Mouse (Mus musculus): ENCODE measurements around the gene Cyp1b1. TPM values are rescaled to one million over a fixed set of nuclear protein-coding genes. Genes with fewer than 3 reads are reported as not detected.

Gene Cyp1b1
- polyA plus RNA-seq, 1 experiment from 2014 or later, result 6.9 TPM

DNA sequence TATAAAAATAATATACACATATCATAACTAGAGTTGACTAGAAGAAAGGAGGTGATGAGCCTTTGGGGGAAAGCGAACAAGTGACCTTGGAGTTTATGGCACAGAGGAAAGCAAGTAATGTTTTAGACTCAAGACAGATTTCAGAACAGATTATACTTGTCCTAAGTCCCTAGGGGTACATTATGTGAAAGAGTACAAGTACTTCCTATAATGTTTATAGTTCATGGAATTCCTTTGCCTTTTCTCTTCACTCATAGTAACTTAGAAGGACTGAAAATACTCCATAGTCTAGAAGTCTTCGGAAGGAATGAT lies 50.8 kb downstream of the Cyp1b1 start:
- Histone ChIP-seq H3K27ac (replicated peaks) (no peak overlapping the region), H3K9me3 (ENCODE audit: control insufficient read depth, low read length) (no peaks in the 10 kb centered on the region), H3K4me1 (replicated peaks; ENCODE audit: control insufficient read depth, insufficient read depth) (no peaks in the 10 kb centered on the region), H3K4me2 (replicated peaks; ENCODE audit: low read depth) (no peak overlapping the region), H3K9ac (ENCODE audit: low read length) (no peak overlapping the region), H3K36me3 (ENCODE audit: control insufficient read depth, insufficient read depth, low read length) (no peaks in the 10 kb centered on the region), H3K27me3 (ENCODE audit: control insufficient read depth, insufficient read depth, low read length) (no peaks in the 10 kb centered on the region), H3K4me3 (ENCODE audit: low read depth, low read length) (no peak overlapping the region)
- DNase-seq (ENCODE audit: low spot score) (no peak), ATAC-seq (ENCODE audit: low FRiP score, low TSS enrichment) (no peak)
- no peak for TF ChIP-seq EP300 (optimal IDR thresholded peaks at IDR 0.05)
- no peak for TF ChIP-seq CTCF (IDR thresholded peaks at IDR 0.05; ENCODE audit: low read depth)
- WGBS, result 80% methylated on average over 2 of the region's 2 CpGs

- Histone ChIP-seq H3K27ac (replicated peaks) (no peak overlapping the region), H3K4me2 (replicated peaks; ENCODE audit: low read depth) (no peak overlapping the region), H3K9ac (ENCODE audit: low read length) (no peak overlapping the region), H3K4me3 (ENCODE audit: low read depth, low read length) (no peak overlapping the region), H3K4me1 (replicated peaks; ENCODE audit: control insufficient read depth, insufficient read depth) (no peaks in the 10 kb centered on the region), H3K36me3 (ENCODE audit: control insufficient read depth, insufficient read depth, low read length) (no peaks in the 10 kb centered on the region), H3K9me3 (ENCODE audit: control insufficient read depth, low read length) (no peaks in the 10 kb centered on the region), H3K27me3 (ENCODE audit: control insufficient read depth, insufficient read depth, low read length) (no peaks in the 10 kb centered on the region)
- peak; percentile 95 for ATAC-seq (ENCODE audit: low FRiP score, low TSS enrichment)
- peak; percentile 21 for DNase-seq (ENCODE audit: low spot score)
- TF ChIP-seq CTCF (IDR thresholded peaks at IDR 0.05; ENCODE audit: low read depth) (peak; percentile 86), EP300 (optimal IDR thresholded peaks at IDR 0.05) (no peak)
- WGBS, result 18% methylated on average over 3 of the region's 3 CpGs
These were observed 51.3 kb downstream of the Cyp1b1 start for GRCm38 (mm10) chr17:79663393-79664105.

- Histone ChIP-seq H3K4me2 (replicated peaks; ENCODE audit: low read depth) (no peak overlapping the region), H3K36me3 (ENCODE audit: control insufficient read depth, insufficient read depth, low read length) (no peaks in the 10 kb centered on the region), H3K27me3 (ENCODE audit: control insufficient read depth, insufficient read depth, low read length) (no peaks in the 10 kb centered on the region), H3K9me3 (ENCODE audit: control insufficient read depth, low read length) (no peaks in the 10 kb centered on the region), H3K4me1 (replicated peaks; ENCODE audit: control insufficient read depth, insufficient read depth) (no peaks in the 10 kb centered on the region), H3K27ac (replicated peaks) (no peak overlapping the region), H3K4me3 (ENCODE audit: low read depth, low read length) (no peak overlapping the region), H3K9ac (ENCODE audit: low read length) (no peak overlapping the region)
- TF ChIP-seq EP300 (optimal IDR thresholded peaks at IDR 0.05) (no peak), CTCF (IDR thresholded peaks at IDR 0.05; ENCODE audit: low read depth) (no peak)
- DNase-seq (ENCODE audit: low spot score), result no peak
- no peak for ATAC-seq (ENCODE audit: low FRiP score, low TSS enrichment)
- WGBS, result 83% methylated on average over 9 of the region's 9 CpGs
These were observed 53.0 kb downstream of the Cyp1b1 start for GRCm38 (mm10) chr17:79661848-79662247.

DNA sequence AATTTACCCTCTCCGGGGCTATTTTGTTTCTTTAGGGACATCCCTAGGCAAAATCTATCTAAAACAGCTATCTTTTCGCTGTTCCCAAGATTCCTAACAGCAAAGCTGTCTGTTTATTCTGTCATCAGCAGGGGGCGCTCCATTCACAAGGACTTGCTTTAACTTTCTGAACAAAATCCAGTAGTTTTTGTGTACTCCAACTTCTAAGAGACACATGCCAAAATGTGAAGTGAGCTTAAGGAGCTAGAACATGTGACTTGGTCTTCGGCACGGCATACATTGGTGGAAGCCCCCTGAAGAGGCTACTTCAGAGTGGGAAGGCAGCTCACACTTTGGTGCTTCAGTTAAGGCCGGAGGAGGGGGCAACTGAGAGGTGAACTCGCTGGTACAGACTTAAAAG lies 53.5 kb downstream of the Cyp1b1 start:
- WGBS, result 41% methylated on average over 7 of the region's 7 CpGs
- H3K4me1 ChIP-seq (replicated peaks; ENCODE audit: control insufficient read depth, insufficient read depth), result no peaks in the 10 kb centered on the region
- no peaks in the 10 kb centered on the region for H3K9me3 ChIP-seq (ENCODE audit: control insufficient read depth, low read length)
- H3K4me2 ChIP-seq (replicated peaks; ENCODE audit: low read depth), result no peak overlapping the region
- H3K27ac ChIP-seq (replicated peaks), result no peak overlapping the region
- ATAC-seq (ENCODE audit: low FRiP score, low TSS enrichment) (no peak), DNase-seq (ENCODE audit: low spot score) (peak; percentile 65)
- no peak overlapping the region for H3K9ac ChIP-seq (ENCODE audit: low read length)
- H3K36me3 ChIP-seq (ENCODE audit: control insufficient read depth, insufficient read depth, low read length), result no peaks in the 10 kb centered on the region
- no peak for TF ChIP-seq EP300 (optimal IDR thresholded peaks at IDR 0.05)
- TF ChIP-seq CTCF (IDR thresholded peaks at IDR 0.05; ENCODE audit: low read depth), result peak; percentile 88
- no peak overlapping the region for H3K4me3 ChIP-seq (ENCODE audit: low read depth, low read length)
- no peaks in the 10 kb centered on the region for H3K27me3 ChIP-seq (ENCODE audit: control insufficient read depth, insufficient read depth, low read length)

DNA sequence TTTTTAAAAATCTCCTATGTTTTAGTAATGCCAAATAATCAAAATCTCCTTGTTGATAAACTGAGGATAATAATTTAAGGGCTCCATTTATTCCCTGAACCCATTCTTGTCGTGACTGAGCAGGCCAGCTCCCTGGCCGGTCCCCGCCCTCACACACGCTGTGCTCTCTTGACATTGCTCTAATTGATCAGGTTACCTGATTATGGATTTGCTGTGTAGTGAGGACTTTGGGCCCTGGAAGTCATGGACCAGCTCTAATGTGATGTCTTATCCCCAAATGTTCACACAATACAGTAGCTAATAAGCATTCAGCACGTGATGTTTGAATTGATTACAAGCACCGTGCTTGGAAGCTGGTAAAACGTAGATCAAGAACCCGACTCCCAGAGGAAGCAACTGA lies 56.0 kb downstream of the Cyp1b1 start:
- Histone ChIP-seq H3K9me3 (ENCODE audit: control insufficient read depth, low read length) (no peaks in the 10 kb centered on the region), H3K27me3 (ENCODE audit: control insufficient read depth, insufficient read depth, low read length) (no peaks in the 10 kb centered on the region), H3K4me2 (replicated peaks; ENCODE audit: low read depth) (no peak overlapping the region), H3K4me3 (ENCODE audit: low read depth, low read length) (no peak overlapping the region), H3K4me1 (replicated peaks; ENCODE audit: control insufficient read depth, insufficient read depth) (no peaks in the 10 kb centered on the region), H3K27ac (replicated peaks) (no peak overlapping the region), H3K9ac (ENCODE audit: low read length) (no peak overlapping the region), H3K36me3 (ENCODE audit: control insufficient read depth, insufficient read depth, low read length) (no peaks in the 10 kb centered on the region)
- TF ChIP-seq EP300 (optimal IDR thresholded peaks at IDR 0.05) (no peak), CTCF (IDR thresholded peaks at IDR 0.05; ENCODE audit: low read depth) (no peak)
- no peak for DNase-seq (ENCODE audit: low spot score)
- 67% methylated on average over 8 of the region's 8 CpGs for WGBS
- ATAC-seq (ENCODE audit: low FRiP score, low TSS enrichment), result no peak

DNA sequence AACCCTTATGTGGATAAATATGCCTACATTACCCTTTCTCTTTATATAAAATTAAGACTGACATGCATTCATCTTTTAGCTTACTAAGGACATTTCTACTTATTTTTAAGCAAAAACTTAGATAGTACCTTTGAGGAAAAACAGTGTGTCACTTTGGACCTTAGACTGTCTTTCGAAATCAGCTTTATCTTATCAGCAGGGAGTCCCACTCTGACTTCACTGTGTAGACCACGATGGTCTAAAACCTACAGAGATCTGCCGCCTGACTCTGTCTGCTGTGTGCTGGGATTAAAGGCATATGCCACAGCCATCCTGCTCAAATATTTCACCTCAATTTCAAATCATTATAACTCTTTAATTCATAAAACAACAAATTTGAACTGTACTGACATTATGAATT lies 56.4 kb downstream of the Cyp1b1 start:
- Histone ChIP-seq H3K9me3 (ENCODE audit: control insufficient read depth, low read length) (no peaks in the 10 kb centered on the region), H3K27me3 (ENCODE audit: control insufficient read depth, insufficient read depth, low read length) (no peaks in the 10 kb centered on the region), H3K36me3 (ENCODE audit: control insufficient read depth, insufficient read depth, low read length) (no peaks in the 10 kb centered on the region), H3K4me1 (replicated peaks; ENCODE audit: control insufficient read depth, insufficient read depth) (no peaks in the 10 kb centered on the region), H3K4me3 (ENCODE audit: low read depth, low read length) (no peak overlapping the region), H3K4me2 (replicated peaks; ENCODE audit: low read depth) (no peak overlapping the region), H3K27ac (replicated peaks) (no peak overlapping the region), H3K9ac (ENCODE audit: low read length) (no peak overlapping the region)
- no peak for DNase-seq (ENCODE audit: low spot score)
- WGBS, result 69% methylated on average over 3 of the region's 3 CpGs
- ATAC-seq (ENCODE audit: low FRiP score, low TSS enrichment), result no peak
- TF ChIP-seq CTCF (IDR thresholded peaks at IDR 0.05; ENCODE audit: low read depth) (no peak), EP300 (optimal IDR thresholded peaks at IDR 0.05) (no peak)
